Mouse (Mus musculus) forebrain, embryonic 14.5 days (tissue): ENCODE data around the gene Gria1. TPM values are rescaled to one million over a fixed set of nuclear protein-coding genes. Genes with fewer than 3 reads are reported as not detected.
A peak's percentile ranks its signal among the peaks of the same experiment; 100 is the strongest.

Experiments used
- ATAC-seq: fragments of 200-750 bp; cut with Nextera tagmentation; 2 replicates; pipeline ENCODE4 v1.8.0; 2017; ENCODE audit warnings: mild to moderate bottlenecking, moderate library complexity
- DNase-seq: peaks from one replicate; pipeline ENCODE4 v3.0.0-alpha.2; 2015; ENCODE audit warnings: low spot score
- H3K27ac ChIP-seq: fragments of 300-500 bp; sonication (generic); 2 replicates; pipeline ENCODE4 v1.5.1; 2014; ENCODE audit warnings: low read depth, mild to moderate bottlenecking, control low read depth, low read length, moderate library complexity
- H3K27me3 ChIP-seq: fragments of 300-500 bp; sonication (generic); replicated peaks from 2 replicates; pipeline ENCODE4 v1.6.1; 2014; ENCODE audit warnings: low read length, control low read depth, mixed read lengths; ENCODE audit not compliant: control insufficient read depth, insufficient read depth
- H3K36me3 ChIP-seq: fragments of 300-500 bp; sonication (generic); 2 replicates; pipeline ENCODE4 v1.6.1; 2014; ENCODE audit warnings: low read length, control low read depth; ENCODE audit not compliant: control insufficient read depth, insufficient read depth
- H3K4me1 ChIP-seq: fragments of 300-500 bp; sonication (generic); 2 replicates; pipeline ENCODE4 v1.6.1; 2014; ENCODE audit warnings: antibody characterized with exemption, low read length, control low read depth; ENCODE audit not compliant: control insufficient read depth, insufficient read depth
- H3K4me2 ChIP-seq: fragments of 300-500 bp; sonication (generic); 2 replicates; pipeline ENCODE4 v1.6.1; 2014; ENCODE audit warnings: mild to moderate bottlenecking, control low read depth, low read length
- H3K4me3 ChIP-seq: fragments of 300-500 bp; sonication (generic); 2 replicates; pipeline ENCODE4 v1.5.1; 2014; ENCODE audit warnings: low read depth, low read length, control low read depth
- H3K9ac ChIP-seq: fragments of 300-500 bp; sonication (generic); 2 replicates; pipeline ENCODE4 v1.6.1; 2014; ENCODE audit warnings: mild to moderate bottlenecking, low read length, control low read depth, moderate library complexity
- H3K9me3 ChIP-seq: fragments of 300-500 bp; sonication (generic); replicated peaks from 2 replicates; pipeline ENCODE4 v1.6.1; 2016; ENCODE audit warnings: low read length, control low read depth, mixed read lengths; ENCODE audit not compliant: control insufficient read depth
- WGBS: fragments of 180-500 bp; shearing (Covaris S2); extraction: QIAGEN DNeasy Blood & Tissue Kit; methylation state at CpG from one replicate; pipeline ENCODE4 v1.1.7; 2014; 5-methylcytosine and 5-hydroxymethylcytosine counted together
- polyA plus RNA-seq: library from polyadenylated mRNA; unstranded; fragments of >200 nt; fragmentation: Nextera tagmentation; extraction: Ambion mirVana; gene quantifications from 2 replicates; pipeline ENCODE4 v1.2.1, GENCODE M21; 2014

Gene Gria1
- polyA plus RNA-seq, 1 experiment from 2014 or later = 22.1 TPM

DNA sequence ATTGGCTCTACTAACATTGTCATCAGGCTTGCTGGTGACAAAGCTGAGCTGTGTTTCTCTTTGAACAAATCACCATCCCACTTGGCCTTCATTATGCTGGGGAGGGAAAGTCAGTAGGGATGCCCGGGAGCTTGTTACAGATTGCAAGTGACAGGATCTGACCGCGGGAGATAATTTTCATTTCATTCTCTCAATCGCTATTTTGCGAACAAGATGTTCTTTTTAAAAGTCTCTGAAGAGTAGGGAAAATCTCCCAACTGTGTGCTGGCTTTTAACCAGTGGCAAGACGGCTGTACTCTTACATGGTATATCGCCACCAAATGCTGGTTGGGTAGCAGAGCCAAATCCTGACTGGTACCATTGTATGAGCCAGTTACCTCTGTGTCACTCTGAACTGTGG lies 202.9 kb downstream of the Gria1 start:
- no peak overlapping the region for H3K4me3 ChIP-seq
- H3K9me3 ChIP-seq = no peaks in the 10 kb centered on the region
- no peak overlapping the region for H3K4me2 ChIP-seq
- no peaks in the 10 kb centered on the region for H3K36me3 ChIP-seq
- H3K9ac ChIP-seq = no peak overlapping the region
- ATAC-seq = no peak
- H3K4me1 ChIP-seq = no peaks in the 10 kb centered on the region
- 93% methylated on average over 7 of the region's 7 CpGs for WGBS
- no peak overlapping the region for H3K27ac ChIP-seq
- no peaks in the 10 kb centered on the region for H3K27me3 ChIP-seq
- DNase-seq = no peak

GRCm38 (mm10) chr11:57214583-57214982 lies 203.4 kb downstream of the Gria1 start:
- Histone ChIP-seq H3K36me3 (no peaks in the 10 kb centered on the region), H3K9me3 (no peaks in the 10 kb centered on the region), H3K4me3 (no peak overlapping the region), H3K4me1 (no peaks in the 10 kb centered on the region), H3K9ac (no peak overlapping the region), H3K27ac (no peak overlapping the region), H3K27me3 (no peaks in the 10 kb centered on the region), H3K4me2 (no peak overlapping the region)
- no peak for ATAC-seq
- 77% methylated on average over 5 of the region's 5 CpGs for whole genome bisulfite sequencing
- no peak for DNase-seq

GRCm38 (mm10) chr11:57222797-57223569 lies 211.8 kb downstream of the Gria1 start:
- no peak for DNase-seq
- H3K9ac ChIP-seq = no peak overlapping the region
- no peaks in the 10 kb centered on the region for H3K27me3 ChIP-seq
- 48% methylated on average over 8 of the region's 8 CpGs for WGBS
- no peaks in the 10 kb centered on the region for H3K4me1 ChIP-seq
- no peaks in the 10 kb centered on the region for H3K9me3 ChIP-seq
- ATAC-seq = no peak
- H3K4me3 ChIP-seq = no peak overlapping the region
- H3K27ac ChIP-seq = no peak overlapping the region
- H3K36me3 ChIP-seq = no peaks in the 10 kb centered on the region
- no peak overlapping the region for H3K4me2 ChIP-seq

- no peak for DNase-seq
- H3K27ac ChIP-seq = no peak overlapping the region
- H3K36me3 ChIP-seq = no peaks in the 10 kb centered on the region
- H3K9ac ChIP-seq = no peak overlapping the region
- H3K27me3 ChIP-seq = no peaks in the 10 kb centered on the region
- WGBS = 91% methylated on average over 2 of the region's 2 CpGs
- no peak overlapping the region for H3K4me3 ChIP-seq
- no peaks in the 10 kb centered on the region for H3K4me1 ChIP-seq
- no peak for ATAC-seq
- no peak overlapping the region for H3K4me2 ChIP-seq
- no peaks in the 10 kb centered on the region for H3K9me3 ChIP-seq
These were observed 224.3 kb downstream of the Gria1 start for GRCm38 (mm10) chr11:57235446-57235845.

- 72% methylated on average over 1 of the region's 1 CpGs for WGBS
- H3K9ac ChIP-seq = no peak overlapping the region
- no peaks in the 10 kb centered on the region for H3K27me3 ChIP-seq
- 0 out of 2 replicates have a peak overlapping the region, but pooled peaks have one; percentile 14 for H3K27ac ChIP-seq
- H3K4me2 ChIP-seq = no peak overlapping the region
- no peak overlapping the region for H3K4me3 ChIP-seq
- H3K4me1 ChIP-seq = no peaks in the 10 kb centered on the region
- H3K9me3 ChIP-seq = no peaks in the 10 kb centered on the region
- ATAC-seq (no peak), DNase-seq (peak; percentile 7)
- no peaks in the 10 kb centered on the region for H3K36me3 ChIP-seq
These were observed 225.2 kb downstream of the Gria1 start for GRCm38 (mm10) chr11:57236431-57236830.

GRCm38 (mm10) chr11:57239758-57240157 lies 228.6 kb downstream of the Gria1 start:
- Histone ChIP-seq H3K27ac (no peak overlapping the region), H3K4me2 (no peak overlapping the region), H3K27me3 (no peaks in the 10 kb centered on the region), H3K9me3 (no peaks in the 10 kb centered on the region), H3K4me1 (no peaks in the 10 kb centered on the region), H3K36me3 (no peaks in the 10 kb centered on the region), H3K4me3 (no peak overlapping the region), H3K9ac (no peak overlapping the region)
- ATAC-seq (no peak), DNase-seq (peak; percentile 23)
- 51% methylated on average over 3 of the region's 3 CpGs for WGBS

GRCm38 (mm10) chr11:57243835-57244234 lies 232.6 kb downstream of the Gria1 start:
- ATAC-seq (no peak), DNase-seq (no peak)
- Histone ChIP-seq H3K27ac (no peak overlapping the region), H3K4me1 (no peaks in the 10 kb centered on the region), H3K9me3 (no peaks in the 10 kb centered on the region), H3K27me3 (no peaks in the 10 kb centered on the region), H3K4me3 (no peak overlapping the region), H3K9ac (no peak overlapping the region), H3K36me3 (no peaks in the 10 kb centered on the region), H3K4me2 (no peak overlapping the region)

DNA sequence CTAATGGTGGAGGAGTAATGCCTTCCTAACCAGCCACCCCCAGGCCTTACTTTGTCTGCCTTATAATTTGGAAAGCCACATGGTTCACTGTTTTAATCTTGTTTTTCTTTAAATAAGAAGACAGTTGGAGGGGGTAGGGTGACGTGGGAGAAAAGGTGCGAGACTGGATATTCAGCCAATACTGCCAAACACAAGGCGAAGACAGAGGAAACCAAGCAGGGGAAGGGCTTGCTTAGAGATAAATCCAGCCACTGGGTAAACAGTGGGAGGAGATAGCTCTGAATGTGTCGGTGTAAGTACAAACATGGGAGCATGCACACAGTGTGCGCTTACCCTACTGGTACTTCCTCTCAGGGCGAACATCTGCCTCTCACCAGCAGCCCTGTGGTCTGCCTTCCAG lies 233.4 kb downstream of the Gria1 start:
- ATAC-seq = no peak
- H3K9ac ChIP-seq = no peak overlapping the region
- DNase-seq = no peak
- WGBS = 83% methylated on average over 6 of the region's 6 CpGs
- no peaks in the 10 kb centered on the region for H3K27me3 ChIP-seq
- no peaks in the 10 kb centered on the region for H3K9me3 ChIP-seq
- no peaks in the 10 kb centered on the region for H3K4me1 ChIP-seq
- H3K4me3 ChIP-seq = no peak overlapping the region
- H3K4me2 ChIP-seq = no peak overlapping the region
- H3K27ac ChIP-seq = no peak overlapping the region
- no peaks in the 10 kb centered on the region for H3K36me3 ChIP-seq

DNA sequence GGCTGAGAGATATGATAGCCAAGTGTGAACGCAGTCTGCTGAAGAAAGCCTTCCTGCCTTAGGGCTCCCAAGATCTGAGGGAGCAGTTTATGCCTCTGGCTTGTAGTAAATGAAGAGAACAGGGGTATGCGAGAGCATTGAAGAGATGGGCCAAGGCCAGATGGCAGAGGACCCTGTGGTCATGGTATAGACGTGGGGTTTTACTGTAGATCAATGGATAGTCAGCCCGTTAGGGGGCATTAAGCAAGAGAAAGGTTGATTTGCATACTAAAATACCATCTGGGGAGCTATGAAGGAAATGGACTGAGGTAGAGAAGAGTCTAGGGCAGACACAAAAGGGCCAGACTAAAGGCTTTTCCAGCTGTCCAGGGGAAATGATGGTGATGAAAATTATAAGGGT lies 237.7 kb downstream of the Gria1 start:
- Histone ChIP-seq H3K27me3 (no peaks in the 10 kb centered on the region), H3K4me1 (no peaks in the 10 kb centered on the region), H3K27ac (no peak overlapping the region), H3K9me3 (no peaks in the 10 kb centered on the region), H3K4me3 (no peak overlapping the region), H3K4me2 (no peak overlapping the region), H3K9ac (no peak overlapping the region), H3K36me3 (no peaks in the 10 kb centered on the region)
- WGBS = 67% methylated on average over 4 of the region's 4 CpGs
- DNase-seq = no peak
- no peak for ATAC-seq
